Mouse (Mus musculus) thymus, postnatal 14 days (tissue): ENCODE measurements around the gene Scimp.
A peak's percentile ranks its signal among the peaks of the same experiment; 100 is the strongest.
"Not testable (repeated sequence)": the region's sequence is repeated elsewhere in the genome, so short reads cannot be mapped to it uniquely, and the experiment has no call there.

Experiments
- DNase-seq: peaks from one replicate; pipeline ENCODE4 v3.0.0; 2021

Gene Scimp

GRCm38 (mm10) chr11:70763936-70764808 is 48.2 kb downstream of the Scimp start, which contains the start of gene Zfp3:
Zfp3 (plus strand) TSS chr11:70764209.
- DNase-seq = peak; percentile 89

GRCm38 (mm10) chr11:70763582-70763935 is 48.8 kb downstream of the Scimp start:
- DNase-seq = no peak

DNA sequence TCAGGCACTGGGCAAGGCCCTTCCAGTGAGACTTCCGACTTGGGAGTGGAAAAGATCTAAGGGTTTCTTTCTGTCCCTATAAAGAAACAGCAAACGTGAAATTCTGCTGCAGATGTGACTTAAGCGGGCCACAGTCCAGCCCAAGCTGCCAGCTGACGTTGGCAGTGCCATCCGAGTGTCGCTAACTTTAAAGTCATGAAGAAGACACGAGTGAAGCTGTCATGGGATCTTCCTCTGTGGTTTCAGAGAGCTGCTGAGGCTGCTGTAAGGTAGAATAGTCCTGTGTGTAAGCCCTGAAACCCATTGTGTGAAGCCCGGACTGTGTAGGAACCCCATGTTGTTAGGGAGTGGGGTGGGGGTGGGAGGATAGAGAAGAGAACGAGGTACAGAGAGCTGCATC is 49.7 kb downstream of the Scimp start:
- peak; percentile 14 for DNase-seq

- not testable (repeated sequence) for DNase-seq
Measured at GRCm38 (mm10) chr11:70760446-70760845, 51.9 kb downstream of the Scimp start.

DNA sequence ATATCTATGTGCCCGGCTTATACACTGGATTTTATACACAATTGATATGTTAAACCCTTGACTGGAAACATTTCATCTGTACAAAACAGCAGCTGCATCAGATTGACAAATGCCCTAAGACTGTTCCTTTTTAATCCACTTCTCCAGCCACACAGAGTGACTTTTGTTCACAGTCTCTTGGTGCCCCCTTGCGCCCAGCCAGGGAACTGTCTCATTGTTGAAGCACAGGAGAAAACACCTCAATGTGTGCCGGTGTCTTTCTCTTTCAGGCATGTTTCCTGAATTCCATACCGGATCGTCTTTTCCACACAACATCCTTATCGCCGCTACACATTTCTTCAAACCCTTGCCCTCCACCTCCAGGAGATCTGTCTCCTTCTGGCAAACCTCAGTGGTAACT is 56.7 kb downstream of the Scimp start:
- DNase-seq = peak; percentile 89

DNA sequence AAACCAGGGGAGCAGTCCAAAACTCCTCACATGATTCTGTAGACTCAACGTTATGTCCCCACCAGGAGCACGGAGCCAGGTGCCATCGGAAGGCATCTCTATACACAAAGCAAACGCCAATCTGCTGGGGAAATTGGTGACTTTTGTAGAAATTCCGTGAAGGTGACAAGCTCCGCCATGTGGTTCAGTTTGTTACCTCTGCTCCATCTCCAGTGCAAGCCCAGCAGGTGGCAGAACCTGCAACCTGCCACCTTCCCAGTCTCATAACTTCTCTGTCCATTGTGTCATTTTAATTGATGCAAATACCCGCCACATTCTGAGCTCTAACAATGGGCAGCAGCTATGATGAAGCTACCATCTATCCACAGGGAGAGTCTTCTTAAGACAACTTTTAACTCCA is 57.4 kb downstream of the Scimp start:
- DNase-seq = peak; percentile 11

- peak; percentile 8 for DNase-seq
Measured at GRCm38 (mm10) chr11:70754476-70754875, 57.9 kb downstream of the Scimp start.

- no peak for DNase-seq
Measured at GRCm38 (mm10) chr11:70753146-70753545, 59.2 kb downstream of the Scimp start.

DNA sequence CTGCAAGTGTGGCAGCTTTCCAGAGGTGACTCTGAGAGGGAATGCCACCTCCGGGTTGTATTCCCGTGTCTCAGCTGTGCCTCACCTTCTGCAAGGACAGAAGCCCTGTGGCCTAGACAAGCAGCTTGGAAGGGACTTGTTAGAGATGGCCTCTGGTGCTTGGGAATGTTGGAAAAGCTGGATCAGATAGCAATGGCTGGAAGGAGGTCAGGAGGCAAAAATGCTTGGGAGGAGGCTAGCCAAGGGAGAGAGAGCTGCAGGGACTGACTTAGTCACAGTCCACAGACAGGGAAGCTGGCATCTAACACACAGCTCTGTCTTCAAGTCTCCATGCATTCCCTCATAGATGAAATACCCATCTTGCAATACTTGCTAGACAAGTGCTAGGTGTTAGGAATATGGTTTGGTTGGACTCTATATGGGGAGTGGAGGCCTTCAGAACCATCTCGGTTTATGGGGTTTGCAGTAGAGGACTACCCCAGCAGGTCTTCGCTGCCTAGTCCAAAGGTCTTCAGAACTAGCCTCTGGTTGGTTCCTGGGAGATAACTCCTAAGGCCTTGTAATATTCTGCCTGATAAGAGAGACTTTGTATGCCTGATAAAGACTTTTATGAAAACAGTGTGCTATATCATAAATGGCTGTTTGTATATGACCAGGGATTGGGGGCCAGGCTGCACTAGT is 59.9 kb downstream of the Scimp start:
- no peak for DNase-seq

DNA sequence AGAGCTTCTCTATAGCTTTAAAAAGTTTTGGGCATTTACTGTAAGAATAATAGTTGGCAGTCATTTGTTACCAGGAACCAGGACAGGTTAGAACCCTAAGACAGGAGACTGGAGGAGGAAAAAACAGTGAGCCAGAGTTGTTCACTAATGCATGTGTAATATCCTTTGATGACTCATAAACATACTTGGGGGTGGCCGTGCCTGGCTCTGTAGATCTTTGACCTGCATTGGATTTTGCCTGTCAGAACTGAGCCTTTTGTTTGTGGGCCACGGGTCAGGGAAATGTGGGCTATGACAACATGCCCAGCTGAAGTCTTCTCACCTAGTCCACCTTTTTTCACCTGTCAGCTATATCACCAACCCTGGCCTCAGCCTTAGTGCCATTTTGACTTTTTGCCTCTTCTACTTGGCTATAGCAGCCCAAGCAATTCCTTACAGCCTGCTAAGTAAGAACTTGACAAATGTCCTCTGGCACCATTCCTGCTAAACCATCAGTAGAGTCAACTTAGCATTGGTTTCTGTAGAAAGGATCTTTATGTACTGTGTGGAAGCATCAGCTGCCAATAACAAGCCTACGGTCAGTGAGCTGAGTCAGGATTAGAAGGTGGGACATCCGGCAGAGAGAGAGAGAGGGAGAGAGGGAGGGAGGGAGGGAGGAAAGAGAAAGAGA is 64.4 kb downstream of the Scimp start:
- no peak for DNase-seq

DNA sequence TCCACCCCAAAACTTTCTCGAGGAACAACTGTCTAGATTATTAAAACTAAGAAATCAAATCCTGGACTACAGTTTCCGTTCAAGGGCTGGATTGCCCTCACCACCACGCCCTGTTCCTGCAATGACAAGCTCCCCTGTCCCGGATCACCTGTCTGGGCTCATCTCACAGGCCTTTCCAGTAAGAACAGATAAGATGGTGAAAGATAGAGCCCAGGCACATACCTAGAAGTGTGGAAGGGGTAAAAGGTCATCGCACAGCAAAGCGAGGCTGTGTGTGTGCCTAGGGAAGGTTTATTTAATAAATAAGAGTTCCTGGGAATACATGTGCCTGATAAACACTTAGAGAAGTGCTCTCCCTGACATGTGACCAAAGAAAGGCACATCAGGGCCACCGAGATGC is 66.8 kb downstream of the Scimp start:
- no peak for DNase-seq

DNA sequence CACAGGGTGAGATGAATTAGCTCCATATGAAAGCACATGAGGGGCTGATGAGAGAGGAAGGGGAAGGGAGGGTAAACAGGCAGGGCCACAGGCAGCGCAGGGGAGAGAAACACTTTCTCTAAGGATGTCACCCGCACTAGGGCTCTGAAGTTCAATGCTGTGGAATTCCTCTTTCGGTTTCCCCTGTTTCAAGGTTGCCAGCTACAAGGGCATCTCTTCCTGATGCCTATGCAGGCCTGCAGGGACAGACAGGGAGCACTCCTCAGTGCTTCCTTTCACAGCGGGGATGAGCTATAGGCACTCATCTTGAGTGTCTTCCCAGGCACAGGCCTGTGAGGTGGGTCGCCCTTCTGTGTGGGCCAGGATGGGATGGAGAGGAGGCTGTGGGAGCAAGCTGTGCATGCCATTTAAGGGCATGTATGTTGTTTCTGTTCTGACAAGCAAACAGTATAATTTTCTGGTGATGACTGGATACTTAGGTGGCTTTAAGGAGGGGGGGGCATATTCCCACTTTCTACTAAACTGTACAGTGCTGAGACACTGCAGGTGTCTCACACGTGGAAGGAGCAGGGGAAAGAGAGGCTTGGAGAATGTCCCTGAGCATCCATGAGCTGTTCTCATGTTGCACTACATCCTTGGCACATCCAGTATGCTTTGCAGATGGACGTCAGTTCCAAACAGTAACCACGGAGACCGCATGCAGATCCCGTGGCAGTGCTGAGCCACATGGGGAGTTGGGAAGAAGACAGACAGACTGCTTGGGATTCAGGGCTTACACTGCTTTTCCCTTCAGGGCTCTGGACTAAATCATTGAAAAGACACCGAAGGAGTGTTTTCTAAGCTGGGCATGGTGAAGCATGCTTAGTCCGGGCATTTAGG is 69.6 kb downstream of the Scimp start:
- no peak for DNase-seq

- no peak for DNase-seq
Measured at GRCm38 (mm10) chr11:70742117-70742516, 70.3 kb downstream of the Scimp start.

- no peak for DNase-seq
Measured at GRCm38 (mm10) chr11:70741603-70742002, 70.8 kb downstream of the Scimp start.
